Mouse (Mus musculus): ENCODE results near the gene Gadd45g.

DNA sequence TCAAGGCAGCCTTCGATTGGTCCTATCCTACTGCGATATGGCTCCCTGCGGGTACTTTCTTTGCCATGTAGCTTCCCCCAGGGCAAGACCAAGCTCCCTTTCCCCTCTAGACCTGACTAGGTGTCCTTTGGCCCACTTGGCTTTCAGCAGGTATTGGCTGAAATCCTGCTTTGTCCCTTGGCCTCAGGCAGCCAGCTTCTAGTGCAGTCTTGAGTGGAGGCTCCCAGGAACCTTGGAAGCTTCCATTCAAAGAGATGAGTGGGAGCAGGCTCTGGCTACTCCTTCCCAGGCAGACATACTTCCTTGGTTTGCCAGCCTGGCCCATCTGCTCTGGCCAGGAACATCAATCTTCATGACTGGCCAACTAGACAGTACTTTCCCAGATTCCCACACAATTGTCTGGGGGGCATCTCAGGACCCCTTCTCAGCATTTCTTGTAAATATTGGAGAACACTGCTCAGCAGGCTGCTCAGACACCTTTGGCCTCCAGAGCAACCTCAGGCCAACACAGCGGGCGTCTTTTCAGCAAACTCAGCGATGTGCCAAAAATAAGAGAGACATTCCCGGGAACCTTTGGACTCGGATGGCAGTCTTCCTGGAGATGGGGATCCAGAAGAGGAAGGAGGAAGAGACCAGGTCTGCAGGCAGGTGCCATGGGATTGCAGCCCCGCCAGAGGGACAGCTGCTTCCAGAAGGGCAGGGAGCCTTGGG is 25.9 kb downstream of the Gadd45g start:
- no peak for TF ChIP-seq ZNF384 (IDR thresholded peaks at IDR 0.05; ENCODE audit: low read depth, low read length)
- TF ChIP-seq CHD2 (IDR thresholded peaks at IDR 0.05; ENCODE audit: low read depth, low read length) = no peak
